Mouse (Mus musculus) ES-E14 (cell line): Measurements from ENCODE around the gene Mrpl30. TPM values are rescaled to one million over a fixed set of nuclear protein-coding genes. Genes with fewer than 3 reads are reported as not detected.

ENCODE experiments used
- DNase-seq: peaks from one replicate; pipeline ENCODE4 v3.0.0-alpha.2; 2013; ENCODE audit warnings: low read depth, low spot score
- H3K27ac ChIP-seq: 2 replicates; pipeline ENCODE4 v1.5.1; 2012; ENCODE audit warnings: low read depth, mild to moderate bottlenecking, low read length, moderate library complexity, mixed read lengths; ENCODE audit not compliant: poor library complexity, insufficient read depth, severe bottlenecking
- H3K36me3 ChIP-seq: 2 replicates; pipeline ENCODE4 v1.6.1; 2012; ENCODE audit warnings: mild to moderate bottlenecking, low read length, moderate library complexity, mixed read lengths; ENCODE audit not compliant: control insufficient read depth, poor library complexity, insufficient read depth, severe bottlenecking
- H3K4me1 ChIP-seq, 2 experiments: fragments of 150-350 bp in 1 of 2; sonication (generic) in 1 of 2; 2 replicates each; pipeline ENCODE4 v1.6.1; 2012; ENCODE audit warnings: low read length in 2 of 2, mild to moderate bottlenecking in 1 of 2, mixed read lengths in 1 of 2; ENCODE audit not compliant: control insufficient read depth in 2 of 2, insufficient read depth in 2 of 2, poor library complexity in 1 of 2
- H3K4me3 ChIP-seq, 2 experiments: fragments of 150-350 bp in 1 of 2; sonication (generic) in 1 of 2; 2 replicates each; pipeline ENCODE4 v1.5.1; 2012; ENCODE audit warnings: low read length in 2 of 2, low read depth in 1 of 2, mild to moderate bottlenecking in 1 of 2, mixed read lengths in 1 of 2; ENCODE audit not compliant: insufficient read depth in 1 of 2, poor library complexity in 1 of 2, severe bottlenecking in 1 of 2
- H3K9ac ChIP-seq: 2 replicates; pipeline ENCODE4 v1.6.1; 2012; ENCODE audit warnings: low read depth, mild to moderate bottlenecking, low read length, mixed read lengths; ENCODE audit not compliant: poor library complexity, insufficient read depth, severe bottlenecking
- H3K9me3 ChIP-seq: fragments of 150-350 bp; sonication (generic); 2 replicates; pipeline ENCODE4 v1.6.1; 2012; ENCODE audit warnings: low read depth, mild to moderate bottlenecking, low read length; ENCODE audit not compliant: control insufficient read depth, insufficient read depth
- CHD2 ChIP-seq: IDR thresholded peaks from 2 replicates; pipeline ENCODE4 v1.6.1; 2014; ENCODE audit warnings: mild to moderate bottlenecking, low read depth, low read length, inconsistent platforms
- HCFC1 ChIP-seq: IDR thresholded peaks from 2 replicates; pipeline ENCODE4 v1.6.1; 2012; ENCODE audit warnings: low read length, inconsistent platforms, borderline replicate concordance; ENCODE audit not compliant: insufficient read depth
- MAFK ChIP-seq: IDR thresholded peaks from 2 replicates; pipeline ENCODE4 v1.6.1; 2014; ENCODE audit warnings: mild to moderate bottlenecking, low read depth, low read length, inconsistent platforms; ENCODE audit not compliant: insufficient read depth
- ZC3H11A ChIP-seq: IDR thresholded peaks from 2 replicates; pipeline ENCODE4 v1.6.1; 2012; ENCODE audit warnings: low read depth, mild to moderate bottlenecking, inconsistent platforms, low read length, borderline replicate concordance
- ZNF384 ChIP-seq: IDR thresholded peaks from 2 replicates; pipeline ENCODE4 v1.6.1; 2012; ENCODE audit warnings: low read depth, low read length, inconsistent platforms
- in situ Hi-C, 2 experiments: fragments of 600-800 bp; cut with MboI; formaldehyde crosslinking; loops; one replicate each; pipeline ENCODE4 v1.15.1; 2025; ENCODE audit warnings: low sequenced_read_pairs in 2 of 2, inconsistent platforms in 1 of 2; ENCODE audit not compliant: unreplicated experiment in 2 of 2
- total RNA-seq: library from RNA; depleted of rRNA; stranded (reverse); fragments of 300-350 nt; gene quantifications from 2 replicates; pipeline ENCODE4 v1.2.3, GENCODE M21; 2012

The Mrpl30 gene
- total RNA-seq, 1 experiment, result 127 TPM

GRCm38 (mm10) chr1:37912751-37913150, 22.5 kb downstream of the Mrpl30 start:
- Histone ChIP-seq H3K4me1 (no peaks in the 10 kb centered on the region), H3K9me3 (no peaks in the 10 kb centered on the region), H3K36me3 (no peaks in the 10 kb centered on the region), H3K9ac (no peak overlapping the region), H3K27ac (no peak overlapping the region), H3K4me3 (no peak overlapping the region)
- TF ChIP-seq MAFK, result no peak
- TF ChIP-seq ZC3H11A, result no peak
- no peak for TF ChIP-seq ZNF384
- no peak for TF ChIP-seq HCFC1
- no peak for TF ChIP-seq CHD2
- DNase-seq, result no peak
- in situ Hi-C loops, result no loop called here

- in situ Hi-C loops, result no loop called here
- Histone ChIP-seq H3K27ac (no peak within 1 kb of the TSS), H3K4me1 (no peaks in the 10 kb centered on the region), H3K4me3 (no peak within 1 kb of the TSS), H3K9me3 (no peaks in the 10 kb centered on the region), H3K9ac (no peak within 1 kb of the TSS), H3K36me3 (no peaks in the 10 kb centered on the region)
- TF ChIP-seq ZC3H11A, result no peak
- TF ChIP-seq MAFK, result no peak
- no peak for TF ChIP-seq CHD2
- no peak for TF ChIP-seq ZNF384
- TF ChIP-seq HCFC1, result no peak
- no peak for DNase-seq
Measured at GRCm38 (mm10) chr1:37916393-37916792, 26.1 kb downstream of the Mrpl30 start, which contains the start of gene Lyg2. Lyg2 (minus strand) TSS chr1:37916493.

GRCm38 (mm10) chr1:37917666-37918065, 27.4 kb downstream of the Mrpl30 start:
- DNase-seq, result no peak
- TF ChIP-seq MAFK (no peak), ZC3H11A (no peak), CHD2 (no peak), ZNF384 (no peak), HCFC1 (no peak)
- Histone ChIP-seq H3K9me3 (no peaks in the 10 kb centered on the region), H3K36me3 (no peaks in the 10 kb centered on the region), H3K4me3 (no peak overlapping the region), H3K9ac (no peak overlapping the region), H3K4me1 (0 out of 4 replicates have a peak, but pooled peaks cover 0 to 3% of the 10 kb centered on the region in 2 experiments), H3K27ac (no peak overlapping the region)
- in situ Hi-C loops, result no loop called here

- no peak for TF ChIP-seq HCFC1
- no peak for TF ChIP-seq ZNF384
- no peak for TF ChIP-seq ZC3H11A
- no peak for TF ChIP-seq MAFK
- no peak for TF ChIP-seq CHD2
- in situ Hi-C loops, result no loop called here
Measured at GRCm38 (mm10) chr1:37918096-37918495, 27.8 kb downstream of the Mrpl30 start.

GRCm38 (mm10) chr1:37922536-37922935, 32.3 kb downstream of the Mrpl30 start:
- TF ChIP-seq ZNF384 (no peak), MAFK (no peak), ZC3H11A (no peak), HCFC1 (no peak), CHD2 (no peak)
- Histone ChIP-seq H3K27ac (no peak overlapping the region), H3K9me3 (no peaks in the 10 kb centered on the region), H3K36me3 (no peaks in the 10 kb centered on the region), H3K4me3 (peak overlapping the region; percentile 12 to 49; a peak in 2 of 4 replicates), H3K9ac (no peak overlapping the region), H3K4me1 (peaks cover 3 to 8% of the 10 kb centered on the region in 2 experiments; a peak in 2 of 4 replicates)
- in situ Hi-C loops, result no loop called here
- no peak for DNase-seq

More at GRCm38 (mm10) chr1:37918096-37918495, 27.8 kb downstream of the Mrpl30 start:
- no peak overlapping the region for H3K4me3 ChIP-seq
- no peak for DNase-seq
- no peak overlapping the region for H3K27ac ChIP-seq
- no peak overlapping the region for H3K9ac ChIP-seq
- H3K36me3 ChIP-seq, result no peaks in the 10 kb centered on the region
- no peaks in the 10 kb centered on the region for H3K9me3 ChIP-seq
- H3K4me1 ChIP-seq, result peaks cover under 1 to 3% of the 10 kb centered on the region in 2 experiments; a peak in 1 of 4 replicates
